Comparison of ENCODE assay signal across 8 mouse cellular contexts in the genomic region with DNA sequence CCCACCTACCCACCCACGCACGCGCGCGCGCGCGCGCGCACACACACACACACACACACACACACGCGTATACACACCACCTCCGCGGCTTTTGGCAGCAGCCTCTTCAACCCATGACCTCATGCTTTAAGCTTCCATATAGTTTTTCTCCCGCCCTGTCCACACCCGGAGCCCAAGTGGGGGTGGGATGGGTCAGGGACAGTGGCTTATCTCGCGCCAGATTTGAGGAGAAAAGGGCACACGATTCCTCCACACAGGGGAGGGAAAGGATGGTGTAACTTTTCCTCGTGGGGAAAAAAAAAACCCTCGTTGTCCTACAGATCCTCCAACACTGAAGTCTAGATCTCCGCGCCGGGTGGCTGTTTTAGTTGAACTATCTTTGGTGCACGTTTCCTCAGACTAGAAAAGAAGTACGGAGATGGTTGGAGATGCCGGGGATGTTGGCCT.
DNase-seq lines count a peak whose midpoint lies in the region; ATAC-seq lines count a peak whose summit lies in the region.

No protein-coding gene starts in this region.

- peaks cover 22% of the 10 kb centered on the region; the same call in 1 of the 2 replicates for H3K4me1 ChIP-seq in kidney, embryonic 14.5 days (ENCODE audit: control insufficient read depth, insufficient read depth, low read length)
- peaks cover 27% of the 10 kb centered on the region for H3K4me1 ChIP-seq in embryonic facial prominence, embryonic 13.5 days
- peaks cover 33% of the 10 kb centered on the region for H3K4me1 ChIP-seq in hindbrain, embryonic 15.5 days (replicated peaks)
- H3K4me1 ChIP-seq in midbrain, embryonic 13.5 days (replicated peaks) = peaks cover 37% of the 10 kb centered on the region

- WGBS in kidney, embryonic 14.5 days = under 1% methylated on average over 27 of the region's 27 CpGs
- 2% methylated on average over 27 of the region's 27 CpGs for WGBS in embryonic facial prominence, embryonic 13.5 days
- whole genome bisulfite sequencing in hindbrain, embryonic 15.5 days = 2% methylated on average over 27 of the region's 27 CpGs
- WGBS in midbrain, embryonic 13.5 days = under 1% methylated on average over 27 of the region's 27 CpGs

- H3K4me2 ChIP-seq in kidney, embryonic 14.5 days (replicated peaks; ENCODE audit: low read depth, low read length) = peak overlapping the region; percentile 91
- H3K4me2 ChIP-seq in embryonic facial prominence, embryonic 13.5 days = peak overlapping the region; percentile 93
- peak overlapping the region; percentile 92 for H3K4me2 ChIP-seq in hindbrain, embryonic 15.5 days
- H3K4me2 ChIP-seq in midbrain, embryonic 13.5 days (replicated peaks) = peak overlapping the region; percentile 77

- no peak for ATAC-seq in kidney, embryonic 14.5 days (ENCODE audit: low FRiP score, low TSS enrichment)
- ATAC-seq in embryonic facial prominence, embryonic 13.5 days (ENCODE audit: insufficient number of reproducible peaks, insufficient read depth, low FRiP score, low TSS enrichment, low read depth) = no peak
- no peak; the same call in 1 of the 2 replicates for ATAC-seq in hindbrain, embryonic 15.5 days (ENCODE audit: low FRiP score, low read depth)
- ATAC-seq in midbrain, embryonic 13.5 days = no peak

- H3K27me3 ChIP-seq in kidney, embryonic 14.5 days (ENCODE audit: control insufficient read depth, insufficient read depth, low read length) = no peaks in the 10 kb centered on the region
- no peaks in the 10 kb centered on the region for H3K27me3 ChIP-seq in embryonic facial prominence, embryonic 13.5 days
- no peaks in the 10 kb centered on the region for H3K27me3 ChIP-seq in hindbrain, embryonic 15.5 days
- no peaks in the 10 kb centered on the region for H3K27me3 ChIP-seq in midbrain, embryonic 13.5 days

- H3K9me3 ChIP-seq in kidney, embryonic 14.5 days (ENCODE audit: control insufficient read depth, low read length) = no peaks in the 10 kb centered on the region
- no peaks in the 10 kb centered on the region for H3K9me3 ChIP-seq in embryonic facial prominence, embryonic 13.5 days
- no peaks in the 10 kb centered on the region for H3K9me3 ChIP-seq in hindbrain, embryonic 15.5 days
- H3K9me3 ChIP-seq in midbrain, embryonic 13.5 days = no peaks in the 10 kb centered on the region

- peak overlapping the region; percentile 55 for H3K27ac ChIP-seq in kidney, embryonic 14.5 days (ENCODE audit: low read depth, low read length)
- H3K27ac ChIP-seq in embryonic facial prominence, embryonic 13.5 days = peak overlapping the region; percentile 99
- peak overlapping the region; percentile 99 for H3K27ac ChIP-seq in hindbrain, embryonic 15.5 days (replicated peaks)
- peak overlapping the region; percentile 100 for H3K27ac ChIP-seq in midbrain, embryonic 13.5 days

- DNase-seq in kidney, postnatal 25 days = no peak
- DNase-seq in NIH3T3 (ENCODE audit: low read depth) = peak; percentile 35
- DNase-seq in thymus, postnatal 10 days (ENCODE audit: low spot score in 2 of 2) = peak; percentile 35
- DNase-seq in spleen, postnatal 36 days (ENCODE audit: low spot score in 2 of 2) = no peak

- H3K9ac ChIP-seq in kidney, embryonic 14.5 days (ENCODE audit: low read depth, low read length) = peak overlapping the region; percentile 57
- peak overlapping the region; percentile 89 for H3K9ac ChIP-seq in embryonic facial prominence, embryonic 13.5 days
- H3K9ac ChIP-seq in hindbrain, embryonic 15.5 days = peak overlapping the region; percentile 38
- peak overlapping the region; percentile 95 for H3K9ac ChIP-seq in midbrain, embryonic 13.5 days (replicated peaks)

- H3K4me3 ChIP-seq in kidney, embryonic 14.5 days (ENCODE audit: low read length) = peak overlapping the region; percentile 77
- peak overlapping the region; percentile 68 for H3K4me3 ChIP-seq in embryonic facial prominence, embryonic 13.5 days
- H3K4me3 ChIP-seq in hindbrain, embryonic 15.5 days = peak overlapping the region; percentile 68
- peak overlapping the region; percentile 51 for H3K4me3 ChIP-seq in midbrain, embryonic 13.5 days (replicated peaks)

- no peaks in the 10 kb centered on the region for H3K36me3 ChIP-seq in kidney, embryonic 14.5 days (ENCODE audit: control insufficient read depth, insufficient read depth, low read length)
- H3K36me3 ChIP-seq in embryonic facial prominence, embryonic 13.5 days = no peaks in the 10 kb centered on the region
- no peaks in the 10 kb centered on the region for H3K36me3 ChIP-seq in hindbrain, embryonic 15.5 days
- no peaks in the 10 kb centered on the region for H3K36me3 ChIP-seq in midbrain, embryonic 13.5 days

Comparison
In these comparisons a context has a peak if more than half of its experiments do, and no peak if none do; other contexts are left out.
1. H3K9ac ChIP-seq: peak in every context shown above with its lines; median percentile 95 in midbrain, embryonic 13.5 days; 89 in embryonic facial prominence, embryonic 13.5 days; 57 in kidney, embryonic 14.5 days; 38 in hindbrain, embryonic 15.5 days.
2. DNase-seq: peak in NIH3T3 (single experiment) and thymus, postnatal 10 days (2 of 2); none in kidney, postnatal 25 days (0 of 2) and spleen, postnatal 36 days (0 of 2).
3. Peak in every context shown above with its lines, with median percentiles within 50 percentile points of each other: H3K27ac ChIP-seq, H3K4me2 ChIP-seq and H3K4me3 ChIP-seq.